8 mouse cellular contexts compared by ENCODE assay signal in the genomic region with DNA sequence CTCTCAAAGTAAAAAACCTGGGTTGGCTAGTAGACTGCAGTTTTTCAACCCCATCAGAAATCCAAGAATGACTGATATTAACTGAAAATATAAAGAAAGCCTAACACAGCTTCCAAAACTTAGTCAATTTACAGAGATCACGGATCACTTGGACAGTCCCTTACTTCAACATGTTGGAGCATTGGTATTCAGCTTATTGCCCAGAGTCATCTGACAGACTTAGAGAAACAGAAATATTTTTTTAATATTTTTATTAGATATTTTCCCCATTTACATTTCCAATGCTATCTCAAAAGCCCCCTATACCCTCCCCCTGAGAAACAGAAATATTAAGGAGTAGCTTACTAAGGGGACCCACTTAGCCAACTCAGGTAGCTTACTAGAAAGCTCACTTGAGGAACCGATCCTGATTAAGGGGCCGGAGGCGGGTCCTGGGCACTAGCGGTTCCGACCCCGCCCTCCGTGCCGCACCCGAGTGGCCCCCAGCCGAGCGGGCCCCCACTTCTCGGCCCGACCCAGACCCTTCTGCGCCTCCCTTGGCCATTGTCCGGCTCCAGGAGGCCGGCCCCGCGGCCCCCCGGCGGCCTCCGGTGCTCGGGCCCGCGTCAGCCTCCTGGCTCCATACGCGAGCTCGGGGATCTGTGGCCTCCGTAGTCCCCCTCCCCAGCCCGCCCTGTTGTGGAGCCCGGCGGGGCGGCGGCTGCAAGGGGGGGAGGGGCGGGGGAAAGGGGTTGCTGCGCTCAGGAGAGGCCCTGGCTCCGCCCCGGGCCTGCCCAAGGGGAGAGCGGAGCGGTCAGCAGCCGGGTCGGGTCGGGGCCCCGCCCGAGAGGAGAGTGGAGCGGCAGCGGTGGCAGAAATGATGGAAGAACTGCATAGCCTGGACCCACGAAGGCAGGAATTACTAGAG. TPM values are rescaled to one million over a fixed set of nuclear protein-coding genes. Genes with fewer than 3 reads are reported as not detected.
DNase-seq lines count a peak whose midpoint lies in the region; ATAC-seq lines count a peak whose summit lies in the region.
"Not testable (repeated sequence)": the region's sequence is repeated elsewhere in the genome, so short reads cannot be mapped to it uniquely, and the experiment has no call there.

No protein-coding gene starts in this region.

- H3K36me3 ChIP-seq in embryonic facial prominence, embryonic 12.5 days; hindbrain, embryonic 13.5 days: not testable (repeated sequence)

- intact Hi-C loops in left cerebral cortex, postnatal 4 days (cut with DNase I): loop anchor here (10.0 kb wide), 1 partner anchor 310 kb away; no protein-coding TSS in a partner anchor

- ATAC-seq in embryonic facial prominence, embryonic 12.5 days (ENCODE audit: insufficient number of reproducible peaks, insufficient read depth, low FRiP score, low TSS enrichment): peak; percentile 96
- peak; percentile 90 for ATAC-seq in granulocyte monocyte progenitor cell, adult 5-6 weeks (replicated peaks; ENCODE audit: poor library complexity, severe bottlenecking)
- ATAC-seq in hindbrain, embryonic 13.5 days (ENCODE audit: low FRiP score): peak; percentile 99
- ATAC-seq in neutrophil, adult 5-6 weeks (ENCODE audit: extremely low read depth, insufficient number of reproducible peaks, low FRiP score, poor library complexity, severe bottlenecking): 0 out of 2 replicates have a peak, but pooled peaks have one; percentile 23

- H3K9ac ChIP-seq in embryonic facial prominence, embryonic 12.5 days: peak overlapping the region; percentile 57
- H3K9ac ChIP-seq in hindbrain, embryonic 13.5 days: peak overlapping the region; percentile 79

- H3K4me2 ChIP-seq in embryonic facial prominence, embryonic 12.5 days (replicated peaks): peak overlapping the region; percentile 57
- peak overlapping the region; percentile 70 for H3K4me2 ChIP-seq in hindbrain, embryonic 13.5 days

- H3K27ac ChIP-seq in embryonic facial prominence, embryonic 12.5 days: not testable (repeated sequence)
- H3K27ac ChIP-seq in hindbrain, embryonic 13.5 days: peak overlapping the region; percentile 10; the same call in 1 of the 2 replicates

- WGBS in embryonic facial prominence, embryonic 12.5 days: 9% methylated on average over 48 of the region's 48 CpGs
- 8% methylated on average over 48 of the region's 48 CpGs for WGBS in hindbrain, embryonic 13.5 days

- H3K4me1 ChIP-seq in embryonic facial prominence, embryonic 12.5 days; hindbrain, embryonic 13.5 days (replicated peaks): not testable (repeated sequence)

- H3K4me3 ChIP-seq in embryonic facial prominence, embryonic 12.5 days: peak overlapping the region; percentile 40
- peak overlapping the region; percentile 53 for H3K4me3 ChIP-seq in hindbrain, embryonic 13.5 days

- peaks cover 10% of the 10 kb centered on the region; the same call in 1 of the 2 replicates for H3K9me3 ChIP-seq in embryonic facial prominence, embryonic 12.5 days
- H3K9me3 ChIP-seq in hindbrain, embryonic 13.5 days: peaks cover 25% of the 10 kb centered on the region

- not testable (repeated sequence) for H3K27me3 ChIP-seq in embryonic facial prominence, embryonic 12.5 days; hindbrain, embryonic 13.5 days

- peak; percentile 25 to 38 for DNase-seq in adrenal gland, adult 18-20 months (ENCODE audit: low spot score in 2 of 2)
- DNase-seq in left cerebral cortex, postnatal 4 days: peak; percentile 41
- DNase-seq in lung, postnatal 4 days: peak; percentile 32 to 62
- DNase-seq in testis, postnatal 14 days (ENCODE audit: low spot score): peak; percentile 76

RNA-seq across cellular contexts. Expression of gene Zfp991, which starts 7.2 kb away (rescaled TPM):
- total RNA-seq in adrenal gland, adult 18-20 months (2021): 1 to 10 TPM; 4.3 to 6.1 TPM
- polyA plus RNA-seq in embryonic facial prominence, embryonic 12.5 days (2016; fragmentation: Nextera tagmentation; extraction: Ambion mirVana): 8.0 TPM in 2 replicates
- total RNA-seq in granulocyte monocyte progenitor cell, adult 5-6 weeks (2014; fragmentation: Nextera tagmentation): 36.1 and 54.3 TPM in 2 replicates
- total RNA-seq in granulocyte monocyte progenitor cell, adult 5-6 weeks (2017): 35.1 and 50.5 TPM in 2 replicates
- 5.6 and 6.0 TPM in 2 replicates for polyA plus RNA-seq in hindbrain, embryonic 13.5 days (2015; fragmentation: Nextera tagmentation; extraction: Ambion mirVana)
- total RNA-seq in left cerebral cortex, postnatal 4 days (2021): 10 to 100 TPM; 13.1 to 13.9 TPM
- total RNA-seq in neutrophil, adult 5-6 weeks (2017): 4.0 and 5.4 TPM in 2 replicates

Comparison
In these comparisons a context has a peak if more than half of its experiments do, and no peak if none do; other contexts are left out.
1. ATAC-seq: peak in every context shown above with its lines; median percentile 99 in hindbrain, embryonic 13.5 days; 96 in embryonic facial prominence, embryonic 12.5 days; 90 in granulocyte monocyte progenitor cell, adult 5-6 weeks; 23 in neutrophil, adult 5-6 weeks.